Mouse (Mus musculus): ENCODE data around the gene D430041D05Rik.

GRCm38 (mm10) chr2:104331261-104331660 lies 79.6 kb downstream of the D430041D05Rik start:
- TF ChIP-seq POLR2A (IDR thresholded peaks at IDR 0.05; ENCODE audit: insufficient read length, low read depth) (no peak), POLR2AphosphoS2 (IDR thresholded peaks at IDR 0.05; ENCODE audit: insufficient read length, low read depth) (no peak), MYOD1 (IDR thresholded peaks at IDR 0.05; ENCODE audit: control insufficient read depth in 1 of 3, insufficient read length in 2 of 3, low read depth in 2 of 3) (no peak), USF1 (IDR thresholded peaks at IDR 0.05; ENCODE audit: low read depth) (no peak), E2F4 (IDR thresholded peaks at IDR 0.05; ENCODE audit: insufficient read depth) (no peak)

All from myocyte (in vitro differentiated cells).